Mouse (Mus musculus) gastrocnemius, postnatal 10 days (tissue): ENCODE measurements around the gene Adgrl4. TPM values are rescaled to one million over a fixed set of nuclear protein-coding genes. Genes with fewer than 3 reads are reported as not detected.

ENCODE experiments used
- DNase-seq: peaks from one replicate; pipeline ENCODE4 v3.0.0; 2021; ENCODE audit warnings: mixed read lengths
- total RNA-seq, 2 experiments: library from RNA; stranded (reverse); gene quantifications; 2 replicates each; pipeline ENCODE4 v1.2.3; 2021

The Adgrl4 gene
- total RNA-seq, 2 experiments from 2014 or later: 33.1 to 35.9 TPM

- no peak for DNase-seq
Measured at GRCm38 (mm10) chr3:151488853-151489252, 51.2 kb downstream of the Adgrl4 start.

GRCm38 (mm10) chr3:151505606-151506005 is 67.9 kb downstream of the Adgrl4 start:
- no peak for DNase-seq

GRCm38 (mm10) chr3:151511184-151511583 is 73.5 kb downstream of the Adgrl4 start:
- DNase-seq: no peak

- no peak for DNase-seq
Measured at GRCm38 (mm10) chr3:151547182-151547581, 109.5 kb downstream of the Adgrl4 start.

- DNase-seq: no peak
Measured at GRCm38 (mm10) chr3:151551002-151551401, 113.3 kb downstream of the Adgrl4 start.

- DNase-seq: no peak
Measured at GRCm38 (mm10) chr3:151556635-151557034, 118.9 kb downstream of the Adgrl4 start.

GRCm38 (mm10) chr3:151557125-151557524 is 119.4 kb downstream of the Adgrl4 start:
- no peak for DNase-seq

- no peak for DNase-seq
Measured at GRCm38 (mm10) chr3:151557607-151558006, 119.9 kb downstream of the Adgrl4 start.

GRCm38 (mm10) chr3:151558374-151558773 is 120.7 kb downstream of the Adgrl4 start:
- no peak for DNase-seq

GRCm38 (mm10) chr3:151565664-151566621 is 128.3 kb downstream of the Adgrl4 start:
- no peak for DNase-seq

GRCm38 (mm10) chr3:151566629-151567028 is 128.9 kb downstream of the Adgrl4 start:
- DNase-seq: no peak

- DNase-seq: no peak
Measured at GRCm38 (mm10) chr3:151567541-151567940, 129.9 kb downstream of the Adgrl4 start.

- no peak for DNase-seq
Measured at GRCm38 (mm10) chr3:151572089-151572488, 134.4 kb downstream of the Adgrl4 start.

GRCm38 (mm10) chr3:151575292-151575691 is 137.6 kb downstream of the Adgrl4 start:
- DNase-seq: no peak

GRCm38 (mm10) chr3:151576155-151576554 is 138.5 kb downstream of the Adgrl4 start:
- DNase-seq: no peak

- DNase-seq: no peak
Measured at GRCm38 (mm10) chr3:151591904-151592303, 154.2 kb downstream of the Adgrl4 start.
